Mouse (Mus musculus): ENCODE results near the gene Mb21d2. TPM values are rescaled to one million over a fixed set of nuclear protein-coding genes. Genes with fewer than 3 reads are reported as not detected.
A peak's percentile ranks its signal among the peaks of the same experiment; 100 is the strongest.

The Mb21d2 gene
- total RNA-seq, 2 experiments from 2014 or later: 22.6 to 23.0 TPM

- DNase-seq (ENCODE audit: low spot score in 2 of 2): no peak
- TF ChIP-seq CTCF (conservative IDR thresholded peaks at IDR 0.05): no peak
- H3K27ac ChIP-seq: no peak overlapping the region
- no peak overlapping the region for H3K4me3 ChIP-seq
Observed at GRCm38 (mm10) chr16:28868864-28869263, 60.6 kb downstream of the Mb21d2 start.

GRCm38 (mm10) chr16:28866584-28867295 lies 62.7 kb downstream of the Mb21d2 start:
- TF ChIP-seq CTCF (conservative IDR thresholded peaks at IDR 0.05): no peak
- no peak overlapping the region for H3K4me3 ChIP-seq
- no peak for DNase-seq (ENCODE audit: low spot score in 2 of 2)
- H3K27ac ChIP-seq: no peak overlapping the region

- Histone ChIP-seq H3K27ac (no peak overlapping the region), H3K4me3 (no peak overlapping the region)
- no peak for DNase-seq (ENCODE audit: low spot score in 2 of 2)
- no peak for TF ChIP-seq CTCF (conservative IDR thresholded peaks at IDR 0.05)
Observed at GRCm38 (mm10) chr16:28863616-28864015, 65.9 kb downstream of the Mb21d2 start.

GRCm38 (mm10) chr16:28862093-28862492 lies 67.4 kb downstream of the Mb21d2 start:
- Histone ChIP-seq H3K27ac (no peak overlapping the region), H3K4me3 (no peak overlapping the region)
- no peak for DNase-seq (ENCODE audit: low spot score in 2 of 2)
- TF ChIP-seq CTCF (conservative IDR thresholded peaks at IDR 0.05): no peak

GRCm38 (mm10) chr16:28859678-28860077 lies 69.8 kb downstream of the Mb21d2 start:
- no peak overlapping the region for H3K27ac ChIP-seq
- TF ChIP-seq CTCF (conservative IDR thresholded peaks at IDR 0.05): no peak
- no peak for DNase-seq (ENCODE audit: low spot score in 2 of 2)

GRCm38 (mm10) chr16:28859009-28859288 lies 70.5 kb downstream of the Mb21d2 start:
- H3K27ac ChIP-seq: no peak overlapping the region
- no peak for DNase-seq (ENCODE audit: low spot score in 2 of 2)
- no peak for TF ChIP-seq CTCF (conservative IDR thresholded peaks at IDR 0.05)
- H3K4me3 ChIP-seq: no peak overlapping the region

More at GRCm38 (mm10) chr16:28859678-28860077, 69.8 kb downstream of the Mb21d2 start:
- no peak overlapping the region for H3K4me3 ChIP-seq

GRCm38 (mm10) chr16:28858210-28859008 lies 71.1 kb downstream of the Mb21d2 start:
- H3K4me3 ChIP-seq: no peak overlapping the region
- no peak for DNase-seq (ENCODE audit: low spot score in 2 of 2)
- H3K27ac ChIP-seq: no peak overlapping the region
- no peak for TF ChIP-seq CTCF (conservative IDR thresholded peaks at IDR 0.05)

- Histone ChIP-seq H3K4me3 (peak overlapping the region; percentile 2), H3K27ac (no peak overlapping the region)
- DNase-seq (ENCODE audit: low spot score in 2 of 2): no peak
- TF ChIP-seq CTCF (conservative IDR thresholded peaks at IDR 0.05): no peak
Observed at GRCm38 (mm10) chr16:28851409-28851821, 78.1 kb downstream of the Mb21d2 start.

- no peak for TF ChIP-seq CTCF (conservative IDR thresholded peaks at IDR 0.05)
- peak in 1 of 2 experiments; percentile 27 for DNase-seq (ENCODE audit: low spot score in 2 of 2)
- Histone ChIP-seq H3K4me3 (peak overlapping the region; percentile 2; the same call in 1 of the 2 replicates), H3K27ac (no peak overlapping the region)
Observed at GRCm38 (mm10) chr16:28850881-28851280, 78.6 kb downstream of the Mb21d2 start.

- Histone ChIP-seq H3K4me3 (no peak overlapping the region), H3K27ac (no peak overlapping the region)
- TF ChIP-seq CTCF (conservative IDR thresholded peaks at IDR 0.05): no peak
- DNase-seq (ENCODE audit: low spot score in 2 of 2): no peak
Observed at GRCm38 (mm10) chr16:28846123-28846522, 83.3 kb downstream of the Mb21d2 start.

- no peak for DNase-seq (ENCODE audit: low spot score in 2 of 2)
- H3K27ac ChIP-seq: no peak overlapping the region
- no peak overlapping the region for H3K4me3 ChIP-seq
- no peak for TF ChIP-seq CTCF (conservative IDR thresholded peaks at IDR 0.05)
Observed at GRCm38 (mm10) chr16:28845336-28845735, 84.1 kb downstream of the Mb21d2 start.

GRCm38 (mm10) chr16:28841102-28841501 lies 88.4 kb downstream of the Mb21d2 start:
- DNase-seq (ENCODE audit: low spot score in 2 of 2): peak in 1 of 2 experiments; percentile 25
- peak; percentile 55 for TF ChIP-seq CTCF (conservative IDR thresholded peaks at IDR 0.05)
- no peak overlapping the region for H3K4me3 ChIP-seq
- no peak overlapping the region for H3K27ac ChIP-seq

GRCm38 (mm10) chr16:28840075-28840974 lies 89.1 kb downstream of the Mb21d2 start:
- TF ChIP-seq CTCF (conservative IDR thresholded peaks at IDR 0.05): peak; percentile 93
- Histone ChIP-seq H3K27ac (no peak overlapping the region), H3K4me3 (no peak overlapping the region)
- DNase-seq (ENCODE audit: low spot score in 2 of 2): peak; percentile 63 to 78

Data from layer of hippocampus, adult 2 months (tissue).